Mouse (Mus musculus): ENCODE measurements around the gene Gm11437.

Gene Gm11437

DNA sequence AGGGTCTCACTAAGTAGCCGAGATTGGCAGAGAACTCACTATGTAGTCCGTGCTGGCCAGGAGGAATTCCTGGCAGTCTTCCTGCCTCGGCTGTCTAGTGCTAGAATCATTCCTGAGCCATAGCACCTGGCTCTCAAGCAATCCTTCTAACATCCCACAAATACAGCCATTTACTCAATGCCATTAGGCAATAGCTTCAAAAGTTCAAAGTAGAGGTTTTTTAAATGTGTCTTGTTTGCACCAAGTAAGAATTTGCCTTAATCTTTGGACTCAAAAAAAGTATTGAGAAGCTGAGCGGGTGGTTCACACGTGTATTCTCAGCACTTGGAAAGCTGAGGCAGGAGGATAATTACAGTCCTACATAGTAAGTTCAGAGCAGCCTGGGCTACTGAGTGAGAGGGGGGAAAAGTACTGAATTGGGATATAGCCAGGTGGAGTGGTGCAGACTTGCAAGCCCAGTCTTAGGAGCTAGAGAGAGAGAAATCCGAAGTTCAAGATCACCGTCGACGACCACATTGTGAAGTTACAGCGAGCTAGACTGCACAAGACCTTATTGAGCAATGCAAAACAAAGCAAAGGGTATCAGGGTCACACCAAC is 22.0 kb downstream of the Gm11437 start:
- no peak for DNase-seq (ENCODE audit: low spot score in 2 of 2)

- DNase-seq (ENCODE audit: low spot score in 2 of 2): peak; percentile 17 to 41
Observed at GRCm38 (mm10) chr11:84141752-84142151, 25.5 kb downstream of the Gm11437 start.

- DNase-seq (ENCODE audit: low spot score in 2 of 2): no peak
Observed at GRCm38 (mm10) chr11:84136453-84136852, 30.8 kb downstream of the Gm11437 start.

- DNase-seq (ENCODE audit: low spot score in 2 of 2): no peak
Observed at GRCm38 (mm10) chr11:84134331-84134860, 32.9 kb downstream of the Gm11437 start.

- no peak for DNase-seq (ENCODE audit: low spot score in 2 of 2)
Observed at GRCm38 (mm10) chr11:84129799-84130185, 37.5 kb downstream of the Gm11437 start.

DNA sequence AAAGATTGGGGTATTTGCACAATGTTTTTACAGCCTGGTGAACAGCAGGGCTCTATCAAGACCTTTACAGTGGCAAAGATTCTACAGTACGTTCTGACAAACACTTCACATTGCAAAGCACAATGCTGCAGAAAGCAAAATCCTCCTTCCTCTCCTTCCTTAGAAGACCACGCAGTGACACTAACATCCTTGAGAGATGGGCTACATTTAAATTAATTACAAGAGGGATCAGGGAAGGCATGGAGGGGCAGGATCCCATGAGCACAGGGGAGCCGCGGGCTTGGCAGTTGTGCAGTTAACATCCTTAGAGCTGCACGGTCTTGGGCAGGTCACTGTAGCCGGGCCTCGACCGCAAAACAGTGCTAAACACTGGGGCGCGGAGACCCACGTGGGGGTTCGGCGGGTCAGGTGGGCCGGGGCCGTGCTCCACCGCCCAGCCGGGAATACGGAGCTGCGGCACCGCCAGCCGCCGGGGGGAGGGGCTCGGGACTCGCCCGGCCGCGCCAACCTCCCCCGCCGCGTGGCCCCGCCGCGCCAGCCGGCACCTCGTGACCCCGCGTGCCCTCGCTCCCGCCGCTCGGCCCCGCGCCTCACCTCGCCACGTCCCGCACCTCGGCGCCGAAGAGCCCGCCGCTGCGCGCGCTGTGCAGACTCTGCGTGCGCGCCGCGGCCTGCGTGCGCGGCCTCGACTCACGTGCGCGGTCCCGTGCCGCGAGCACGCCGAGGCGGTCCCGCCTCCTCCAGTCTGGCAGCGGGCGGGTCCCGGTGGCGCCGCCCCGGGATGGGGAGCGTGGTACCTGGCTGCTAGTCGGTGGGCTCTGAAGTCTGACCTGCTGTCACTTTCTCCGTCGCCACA is 38.1 kb downstream of the Gm11437 start, which contains the start of the genes Tada2a and Acaca:
Tada2a (minus strand) TSS at position 658 of the 856 bp plus-strand sequence.
Acaca (plus strand) TSS at position 730 of the 856 bp plus-strand sequence.
- DNase-seq (ENCODE audit: low spot score in 2 of 2): peak; percentile 57 to 69

- DNase-seq (ENCODE audit: low spot score in 2 of 2): no peak
Observed at GRCm38 (mm10) chr11:84127977-84128376, 39.3 kb downstream of the Gm11437 start.

GRCm38 (mm10) chr11:84121051-84121956 is 46.0 kb downstream of the Gm11437 start:
- DNase-seq (ENCODE audit: low spot score in 2 of 2): peak in 1 of 2 experiments; percentile 18

DNA sequence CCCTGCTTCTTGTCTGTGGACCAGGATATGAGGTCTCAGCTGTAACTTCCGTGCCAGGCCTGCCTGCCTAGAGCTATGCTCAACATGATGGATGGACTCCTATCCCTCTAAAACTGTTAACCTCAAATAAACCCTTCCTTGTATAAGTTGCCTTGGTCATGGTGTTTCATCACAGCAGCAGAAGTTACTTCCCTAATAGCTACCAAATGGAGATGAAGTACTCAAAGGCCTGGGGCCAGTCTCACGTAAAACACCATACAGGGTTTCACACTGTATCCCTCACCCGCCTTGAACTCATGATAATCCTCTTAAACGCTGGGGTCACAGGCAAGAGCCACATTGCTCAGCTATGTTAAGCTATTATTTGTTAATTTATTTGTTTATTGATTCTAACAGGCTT is 49.8 kb downstream of the Gm11437 start:
- DNase-seq (ENCODE audit: low spot score in 2 of 2): no peak

DNA sequence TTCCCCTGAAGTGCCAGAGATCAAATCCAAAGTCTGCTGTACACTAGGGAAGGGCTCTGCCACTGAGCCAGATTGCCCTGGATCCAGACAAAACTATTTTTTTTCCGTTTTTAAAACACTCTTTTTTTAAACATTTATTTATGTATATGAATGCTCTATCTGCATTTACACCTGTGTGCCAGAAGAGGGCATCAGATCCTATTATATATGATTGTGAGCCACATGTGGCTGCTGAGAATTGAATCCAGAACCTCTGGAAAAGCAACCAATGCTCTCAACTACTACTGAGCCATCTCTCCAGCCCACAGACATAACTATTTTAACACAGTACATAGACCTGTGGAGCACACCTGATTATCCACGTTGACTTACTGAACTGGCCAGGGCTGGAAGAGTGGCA is 51.1 kb downstream of the Gm11437 start:
- no peak for DNase-seq (ENCODE audit: low spot score in 2 of 2)

- DNase-seq (ENCODE audit: low spot score in 2 of 2): no peak
Observed at GRCm38 (mm10) chr11:84115646-84116045, 51.6 kb downstream of the Gm11437 start.

DNA sequence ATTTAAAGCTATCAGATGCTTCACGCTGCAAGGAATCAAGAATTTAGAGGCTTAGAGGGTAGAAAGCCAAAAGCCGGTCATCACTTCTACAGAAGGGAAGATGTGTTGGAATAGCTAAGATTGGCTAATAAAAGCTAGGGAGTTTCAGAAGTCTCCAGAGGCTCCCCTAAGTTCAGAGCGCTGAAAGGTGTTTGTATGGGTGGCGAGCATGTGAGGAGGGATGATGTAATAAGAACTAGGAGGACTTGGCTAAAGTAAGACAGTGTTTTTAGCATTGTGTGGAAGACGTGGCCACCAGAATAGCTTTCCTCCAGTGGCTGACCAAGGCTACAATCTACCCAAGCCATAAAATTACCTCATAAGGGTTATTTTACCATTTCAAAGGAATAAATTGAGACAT is 53.7 kb downstream of the Gm11437 start:
- no peak for DNase-seq (ENCODE audit: low spot score in 2 of 2)

DNA sequence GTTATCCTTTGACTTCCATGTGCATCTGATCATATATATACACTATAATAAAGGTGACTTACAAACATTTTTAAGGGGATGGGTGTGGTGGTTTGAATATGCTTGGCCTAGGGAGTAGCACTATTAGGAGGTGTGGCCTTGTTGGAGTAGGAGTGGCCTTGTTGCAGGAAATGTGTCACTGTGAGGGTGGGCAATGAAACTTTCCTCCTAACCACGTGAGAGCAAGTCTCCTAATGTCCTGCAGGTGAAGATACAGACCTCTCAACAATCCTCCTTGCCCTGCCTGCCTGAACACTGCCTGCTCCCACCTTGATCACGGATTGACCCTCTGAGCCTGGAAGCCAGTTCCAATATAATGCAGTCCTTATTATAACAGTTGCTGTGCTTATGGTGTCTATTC is 60.1 kb downstream of the Gm11437 start:
- DNase-seq (ENCODE audit: low spot score in 2 of 2): no peak

DNA sequence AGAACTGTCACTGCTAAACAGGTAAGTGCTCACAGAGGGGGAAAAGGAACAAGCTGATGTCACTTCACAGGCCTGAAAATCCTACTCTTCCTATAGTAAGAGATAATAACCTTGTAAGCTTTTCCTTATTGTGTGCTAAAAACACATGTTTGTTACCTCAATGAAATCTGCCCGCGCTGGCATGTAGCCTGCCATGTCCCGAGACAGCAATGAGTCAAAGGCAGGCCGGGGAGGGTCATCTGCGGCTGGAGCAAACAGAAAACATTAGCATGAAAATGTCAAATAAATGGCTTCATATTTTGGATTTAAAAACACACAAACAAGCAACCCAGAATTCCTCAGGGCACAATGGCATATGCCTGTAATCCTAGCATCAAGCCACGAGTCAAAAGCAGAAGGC is 63.2 kb downstream of the Gm11437 start:
- DNase-seq (ENCODE audit: low spot score in 2 of 2): no peak

DNA sequence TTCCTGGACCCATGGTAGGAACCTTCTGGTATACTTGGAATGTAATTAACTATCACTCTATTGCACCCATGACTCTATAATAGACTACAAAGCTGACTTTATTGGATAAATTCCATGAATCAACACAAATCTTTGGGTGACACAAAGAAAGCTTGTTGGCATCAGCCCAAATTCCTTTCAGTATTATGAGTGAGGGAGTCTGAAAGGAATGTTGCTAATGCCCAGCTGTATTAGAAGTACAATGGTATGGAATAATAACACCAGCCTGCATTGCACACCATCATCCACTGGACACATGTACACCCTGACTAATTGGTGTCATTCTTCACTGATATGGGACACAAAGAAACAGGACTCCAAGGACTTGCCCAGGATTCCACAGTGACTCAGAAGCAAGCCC is 66.1 kb downstream of the Gm11437 start:
- DNase-seq (ENCODE audit: low spot score in 2 of 2): no peak
